Mouse (Mus musculus): ENCODE measurements around the gene Kcnma1. TPM values are rescaled to one million over a fixed set of nuclear protein-coding genes. Genes with fewer than 3 reads are reported as not detected.

Kcnma1 gene
- polyA plus RNA-seq, 1 experiment from 2014 or later = 0.39 TPM

- Histone ChIP-seq H3K4me3 (ENCODE audit: low read depth, low read length) (no peak overlapping the region), H3K27ac (ENCODE audit: low read depth, low read length) (no peak overlapping the region), H3K9ac (ENCODE audit: low read depth, low read length) (no peak overlapping the region), H3K4me2 (no peak overlapping the region), H3K36me3 (ENCODE audit: control insufficient read depth, insufficient read depth, low read length) (no peaks in the 10 kb centered on the region), H3K4me1 (ENCODE audit: control insufficient read depth, insufficient read depth, low read length) (no peaks in the 10 kb centered on the region), H3K27me3 (ENCODE audit: control insufficient read depth, insufficient read depth, low read length) (no peaks in the 10 kb centered on the region), H3K9me3 (replicated peaks; ENCODE audit: control insufficient read depth, low read length) (no peaks in the 10 kb centered on the region)
- WGBS (ENCODE audit: insufficient replicate concordance) = 24% methylated on average over 6 of the region's 6 CpGs
- no peak for ATAC-seq (replicated peaks; ENCODE audit: insufficient number of reproducible peaks, low FRiP score, low TSS enrichment)
Measured at GRCm38 (mm10) chr14:23400777-23401469, 613.4 kb downstream of the Kcnma1 start.

GRCm38 (mm10) chr14:23397642-23398041 lies 616.6 kb downstream of the Kcnma1 start:
- no peak for ATAC-seq (replicated peaks; ENCODE audit: insufficient number of reproducible peaks, low FRiP score, low TSS enrichment)
- Histone ChIP-seq H3K4me3 (ENCODE audit: low read depth, low read length) (no peak overlapping the region), H3K36me3 (ENCODE audit: control insufficient read depth, insufficient read depth, low read length) (no peaks in the 10 kb centered on the region), H3K9me3 (replicated peaks; ENCODE audit: control insufficient read depth, low read length) (no peaks in the 10 kb centered on the region), H3K27me3 (ENCODE audit: control insufficient read depth, insufficient read depth, low read length) (no peaks in the 10 kb centered on the region), H3K9ac (ENCODE audit: low read depth, low read length) (no peak overlapping the region), H3K4me2 (no peak overlapping the region), H3K4me1 (ENCODE audit: control insufficient read depth, insufficient read depth, low read length) (no peaks in the 10 kb centered on the region), H3K27ac (ENCODE audit: low read depth, low read length) (no peak overlapping the region)
- WGBS (ENCODE audit: insufficient replicate concordance) = 72% methylated on average over 1 of the region's 1 CpGs

GRCm38 (mm10) chr14:23391566-23391965 lies 622.7 kb downstream of the Kcnma1 start:
- H3K4me1 ChIP-seq (ENCODE audit: control insufficient read depth, insufficient read depth, low read length) = no peaks in the 10 kb centered on the region
- no peaks in the 10 kb centered on the region for H3K9me3 ChIP-seq (replicated peaks; ENCODE audit: control insufficient read depth, low read length)
- H3K36me3 ChIP-seq (ENCODE audit: control insufficient read depth, insufficient read depth, low read length) = no peaks in the 10 kb centered on the region
- ATAC-seq (replicated peaks; ENCODE audit: insufficient number of reproducible peaks, low FRiP score, low TSS enrichment) = no peak
- no peak overlapping the region for H3K4me3 ChIP-seq (ENCODE audit: low read depth, low read length)
- H3K9ac ChIP-seq (ENCODE audit: low read depth, low read length) = no peak overlapping the region
- no peaks in the 10 kb centered on the region for H3K27me3 ChIP-seq (ENCODE audit: control insufficient read depth, insufficient read depth, low read length)
- WGBS (ENCODE audit: insufficient replicate concordance) = 32% methylated on average over 3 of the region's 3 CpGs
- H3K27ac ChIP-seq (ENCODE audit: low read depth, low read length) = no peak overlapping the region
- H3K4me2 ChIP-seq = no peak overlapping the region

GRCm38 (mm10) chr14:23390768-23391167 lies 623.5 kb downstream of the Kcnma1 start:
- no peak for ATAC-seq (replicated peaks; ENCODE audit: insufficient number of reproducible peaks, low FRiP score, low TSS enrichment)
- Histone ChIP-seq H3K4me2 (no peak overlapping the region), H3K9ac (ENCODE audit: low read depth, low read length) (no peak overlapping the region), H3K9me3 (replicated peaks; ENCODE audit: control insufficient read depth, low read length) (no peaks in the 10 kb centered on the region), H3K27me3 (ENCODE audit: control insufficient read depth, insufficient read depth, low read length) (no peaks in the 10 kb centered on the region), H3K4me3 (ENCODE audit: low read depth, low read length) (no peak overlapping the region), H3K36me3 (ENCODE audit: control insufficient read depth, insufficient read depth, low read length) (no peaks in the 10 kb centered on the region), H3K4me1 (ENCODE audit: control insufficient read depth, insufficient read depth, low read length) (no peaks in the 10 kb centered on the region), H3K27ac (ENCODE audit: low read depth, low read length) (no peak overlapping the region)
- WGBS (ENCODE audit: insufficient replicate concordance) = 73% methylated on average over 5 of the region's 5 CpGs

GRCm38 (mm10) chr14:23390161-23390560 lies 624.1 kb downstream of the Kcnma1 start:
- 56% methylated on average over 4 of the region's 4 CpGs for WGBS (ENCODE audit: insufficient replicate concordance)
- no peak overlapping the region for H3K9ac ChIP-seq (ENCODE audit: low read depth, low read length)
- no peaks in the 10 kb centered on the region for H3K9me3 ChIP-seq (replicated peaks; ENCODE audit: control insufficient read depth, low read length)
- H3K4me1 ChIP-seq (ENCODE audit: control insufficient read depth, insufficient read depth, low read length) = no peaks in the 10 kb centered on the region
- H3K36me3 ChIP-seq (ENCODE audit: control insufficient read depth, insufficient read depth, low read length) = no peaks in the 10 kb centered on the region
- H3K27me3 ChIP-seq (ENCODE audit: control insufficient read depth, insufficient read depth, low read length) = no peaks in the 10 kb centered on the region
- no peak for ATAC-seq (replicated peaks; ENCODE audit: insufficient number of reproducible peaks, low FRiP score, low TSS enrichment)
- no peak overlapping the region for H3K4me3 ChIP-seq (ENCODE audit: low read depth, low read length)
- no peak overlapping the region for H3K27ac ChIP-seq (ENCODE audit: low read depth, low read length)
- no peak overlapping the region for H3K4me2 ChIP-seq

GRCm38 (mm10) chr14:23386786-23387185 lies 627.5 kb downstream of the Kcnma1 start:
- Histone ChIP-seq H3K9me3 (replicated peaks; ENCODE audit: control insufficient read depth, low read length) (no peaks in the 10 kb centered on the region), H3K4me2 (no peak overlapping the region), H3K27ac (ENCODE audit: low read depth, low read length) (no peak overlapping the region), H3K4me1 (ENCODE audit: control insufficient read depth, insufficient read depth, low read length) (no peaks in the 10 kb centered on the region), H3K4me3 (ENCODE audit: low read depth, low read length) (no peak overlapping the region), H3K27me3 (ENCODE audit: control insufficient read depth, insufficient read depth, low read length) (no peaks in the 10 kb centered on the region), H3K36me3 (ENCODE audit: control insufficient read depth, insufficient read depth, low read length) (no peaks in the 10 kb centered on the region), H3K9ac (ENCODE audit: low read depth, low read length) (no peak overlapping the region)
- WGBS (ENCODE audit: insufficient replicate concordance) = 82% methylated on average over 3 of the region's 3 CpGs
- ATAC-seq (replicated peaks; ENCODE audit: insufficient number of reproducible peaks, low FRiP score, low TSS enrichment) = no peak

GRCm38 (mm10) chr14:23385776-23386608 lies 628.3 kb downstream of the Kcnma1 start:
- Histone ChIP-seq H3K27me3 (ENCODE audit: control insufficient read depth, insufficient read depth, low read length) (no peaks in the 10 kb centered on the region), H3K36me3 (ENCODE audit: control insufficient read depth, insufficient read depth, low read length) (no peaks in the 10 kb centered on the region), H3K4me1 (ENCODE audit: control insufficient read depth, insufficient read depth, low read length) (no peaks in the 10 kb centered on the region), H3K27ac (ENCODE audit: low read depth, low read length) (no peak overlapping the region), H3K9ac (ENCODE audit: low read depth, low read length) (no peak overlapping the region), H3K9me3 (replicated peaks; ENCODE audit: control insufficient read depth, low read length) (no peaks in the 10 kb centered on the region), H3K4me2 (no peak overlapping the region), H3K4me3 (ENCODE audit: low read depth, low read length) (no peak overlapping the region)
- no peak for ATAC-seq (replicated peaks; ENCODE audit: insufficient number of reproducible peaks, low FRiP score, low TSS enrichment)
- WGBS (ENCODE audit: insufficient replicate concordance) = 35% methylated on average over 11 of the region's 11 CpGs

- no peaks in the 10 kb centered on the region for H3K4me1 ChIP-seq (ENCODE audit: control insufficient read depth, insufficient read depth, low read length)
- no peaks in the 10 kb centered on the region for H3K36me3 ChIP-seq (ENCODE audit: control insufficient read depth, insufficient read depth, low read length)
- no peak overlapping the region for H3K27ac ChIP-seq (ENCODE audit: low read depth, low read length)
- no peak overlapping the region for H3K4me2 ChIP-seq
- no peak for ATAC-seq (replicated peaks; ENCODE audit: insufficient number of reproducible peaks, low FRiP score, low TSS enrichment)
- no peak overlapping the region for H3K4me3 ChIP-seq (ENCODE audit: low read depth, low read length)
- no peak overlapping the region for H3K9ac ChIP-seq (ENCODE audit: low read depth, low read length)
- H3K9me3 ChIP-seq (replicated peaks; ENCODE audit: control insufficient read depth, low read length) = no peaks in the 10 kb centered on the region
- WGBS (ENCODE audit: insufficient replicate concordance) = 66% methylated on average over 6 of the region's 6 CpGs
- H3K27me3 ChIP-seq (ENCODE audit: control insufficient read depth, insufficient read depth, low read length) = no peaks in the 10 kb centered on the region
Measured at GRCm38 (mm10) chr14:23378351-23379087, 635.8 kb downstream of the Kcnma1 start.

Data from heart, embryonic 11.5 days (tissue).